8 mouse cellular contexts compared by ENCODE assay signal in the genomic region with DNA sequence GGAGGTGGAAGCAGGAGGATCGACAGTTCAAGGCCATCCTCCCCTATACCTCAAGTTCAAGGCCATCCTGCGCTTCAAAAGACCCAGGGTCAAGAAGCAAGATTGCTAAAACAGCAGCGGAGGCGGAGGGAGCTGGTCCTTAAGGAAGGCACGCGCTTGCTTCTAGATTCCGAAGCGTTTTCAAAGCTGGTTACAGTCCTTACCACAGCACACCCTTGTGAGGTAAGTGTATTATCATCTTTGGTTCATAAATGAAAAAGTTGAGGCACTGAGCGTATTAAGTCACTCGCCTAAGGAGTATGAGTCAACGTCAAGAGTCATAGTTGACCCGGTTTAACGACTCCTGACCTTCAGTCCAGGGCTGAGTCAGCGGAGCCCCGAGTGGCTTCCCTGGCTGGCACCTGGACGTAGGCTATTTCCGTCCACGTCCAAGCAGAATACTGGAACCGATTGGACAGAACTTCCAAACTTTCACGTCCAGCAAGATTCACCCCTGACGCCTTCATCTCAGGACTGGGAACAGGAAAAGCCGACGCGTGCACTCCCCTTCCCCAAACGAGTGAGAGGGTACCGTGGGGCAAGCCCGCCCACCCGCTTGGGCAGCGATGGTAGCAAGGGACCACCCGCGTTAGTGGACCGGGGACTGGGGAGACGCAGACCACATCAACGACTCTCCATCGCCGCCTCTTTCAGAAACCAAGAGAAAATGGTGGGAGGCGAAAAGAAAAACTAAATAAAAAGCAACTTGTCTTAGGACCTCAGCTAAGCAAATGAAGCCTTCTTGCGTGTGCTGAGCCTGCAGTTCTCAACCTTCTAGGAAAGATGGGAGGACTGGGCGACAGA. TPM values are rescaled to one million over a fixed set of nuclear protein-coding genes. Genes with fewer than 3 reads are reported as not detected.
DNase-seq lines count a peak whose midpoint lies in the region; ATAC-seq and TF ChIP-seq lines count a peak whose summit lies in the region.

Gene Eif4e (plus strand): TSS at position 107 of the 843 bp plus-strand sequence.

- 2% methylated on average over 39 of the region's 39 CpGs for WGBS in heart, embryonic 13.5 days
- WGBS in kidney, postnatal 0 days = 2% methylated on average over 39 of the region's 39 CpGs
- 3% methylated on average over 39 of the region's 39 CpGs for WGBS in liver, embryonic 13.5 days (ENCODE audit: insufficient replicate concordance)

- no peaks in the 10 kb centered on the region for H3K9me3 ChIP-seq in heart, embryonic 13.5 days
- no peaks in the 10 kb centered on the region for H3K9me3 ChIP-seq in kidney, postnatal 0 days (replicated peaks; ENCODE audit: low read length)
- no peaks in the 10 kb centered on the region for H3K9me3 ChIP-seq in liver, embryonic 13.5 days (replicated peaks)

- H3K27me3 ChIP-seq in heart, embryonic 13.5 days (replicated peaks) = no peaks in the 10 kb centered on the region
- H3K27me3 ChIP-seq in kidney, postnatal 0 days (ENCODE audit: insufficient read depth, low read length) = no peaks in the 10 kb centered on the region
- H3K27me3 ChIP-seq in liver, embryonic 13.5 days = no peaks in the 10 kb centered on the region

- no peaks in the 10 kb centered on the region for H3K36me3 ChIP-seq in heart, embryonic 13.5 days
- H3K36me3 ChIP-seq in kidney, postnatal 0 days (ENCODE audit: insufficient read depth, low read length) = no peaks in the 10 kb centered on the region
- no peaks in the 10 kb centered on the region for H3K36me3 ChIP-seq in liver, embryonic 13.5 days

- H3K27ac ChIP-seq in heart, embryonic 13.5 days (replicated peaks) = peak within 1 kb of the TSS; percentile 90
- H3K27ac ChIP-seq in kidney, postnatal 0 days = peak within 1 kb of the TSS; percentile 96
- H3K27ac ChIP-seq in liver, embryonic 13.5 days = peak within 1 kb of the TSS; percentile 88

- peak; percentile 50 for ATAC-seq in erythroid progenitor cell, adult 5-6 weeks (replicated peaks; ENCODE audit: low FRiP score, poor library complexity, severe bottlenecking)
- no peak for ATAC-seq in heart, embryonic 13.5 days (ENCODE audit: extremely low read depth, insufficient number of reproducible peaks, low FRiP score, low TSS enrichment)
- peak; percentile 71 for ATAC-seq in kidney, postnatal 0 days (replicated peaks; ENCODE audit: low FRiP score, low read depth)
- ATAC-seq in liver, embryonic 13.5 days (ENCODE audit: low read depth) = peak; percentile 48

- peaks cover 37% of the 10 kb centered on the region for H3K4me1 ChIP-seq in heart, embryonic 13.5 days
- 0 out of 2 replicates have a peak, but pooled peaks cover 15% of the 10 kb centered on the region for H3K4me1 ChIP-seq in kidney, postnatal 0 days (replicated peaks; ENCODE audit: insufficient read depth, low read length)
- peaks cover 39% of the 10 kb centered on the region for H3K4me1 ChIP-seq in liver, embryonic 13.5 days (replicated peaks)

- peak within 1 kb of the TSS; percentile 89 for H3K9ac ChIP-seq in heart, embryonic 13.5 days
- peak within 1 kb of the TSS; percentile 67 for H3K9ac ChIP-seq in kidney, postnatal 0 days (ENCODE audit: low read depth, low read length)
- H3K9ac ChIP-seq in liver, embryonic 13.5 days = peak within 1 kb of the TSS; percentile 88

- H3K4me3 ChIP-seq in heart, embryonic 13.5 days = peak within 1 kb of the TSS; percentile 84
- H3K4me3 ChIP-seq in kidney, postnatal 0 days (replicated peaks; ENCODE audit: low read depth, low read length) = peak within 1 kb of the TSS; percentile 100
- H3K4me3 ChIP-seq in liver, embryonic 13.5 days (replicated peaks) = peak within 1 kb of the TSS; percentile 100

- TF ChIP-seq CTCF in kidney, postnatal 0 days (IDR thresholded peaks at IDR 0.05; ENCODE audit: low read depth) = no peak

- H3K4me2 ChIP-seq in heart, embryonic 13.5 days = peak within 1 kb of the TSS; percentile 87
- peak within 1 kb of the TSS; percentile 81 for H3K4me2 ChIP-seq in kidney, postnatal 0 days (ENCODE audit: low read length)
- H3K4me2 ChIP-seq in liver, embryonic 13.5 days = peak within 1 kb of the TSS; percentile 95

- DNase-seq in 3T3-L1 (ENCODE audit: low read depth, low spot score) = peak; percentile 96
- DNase-seq in adrenal gland, adult 2 months = peak; percentile 90
- peak; percentile 65 for DNase-seq in kidney, postnatal 0 days (ENCODE audit: low spot score)
- peak; percentile 42 for DNase-seq in liver, embryonic 13.5 days
- peak; percentile 43 to 50 for DNase-seq in natural killer cell, adult 2 months (ENCODE audit: low spot score in 2 of 2)
- peak; percentile 61 for DNase-seq in testis, postnatal 10 days (ENCODE audit: low spot score)

RNA-seq across cellular contexts. Expression of gene Eif4e, which starts in this region (rescaled TPM):
- total RNA-seq in adrenal gland, adult 2 months (2021) = 100 to 1,000 TPM; 187 to 191 TPM
- 3.5 and 4.5 TPM in 2 replicates for polyA plus RNA-seq in adrenal gland, adult 2 months (2012; rRNA removed)
- 129 and 176 TPM in 2 replicates for total RNA-seq in erythroid progenitor cell, adult 5-6 weeks (2015; ENCODE audit: low replicate concordance)
- 97.2 and 160 TPM in 2 replicates for total RNA-seq in erythroid progenitor cell, adult 5-6 weeks (2017; ENCODE audit: low replicate concordance)
- 226 and 258 TPM in 2 replicates for polyA plus RNA-seq in heart, embryonic 13.5 days (2015; fragmentation: Nextera tagmentation; extraction: Ambion mirVana)
- polyA plus RNA-seq in kidney, postnatal 0 days (2015; fragmentation: Nextera tagmentation; extraction: Ambion mirVana) = 240 and 259 TPM in 2 replicates
- 206 and 264 TPM in 2 replicates for polyA plus RNA-seq in liver, embryonic 13.5 days (2015; fragmentation: Nextera tagmentation; extraction: Ambion mirVana)

Comparison
In these comparisons a context has a peak if more than half of its experiments do, and no peak if none do; other contexts are left out.
1. RNA of gene Eif4e (polyA plus RNA-seq): 240 to 259 TPM in kidney, postnatal 0 days, 226 to 258 TPM in heart, embryonic 13.5 days and 206 to 264 TPM in liver, embryonic 13.5 days; 3.5 to 4.5 TPM in adrenal gland, adult 2 months; every median in the first group is over 10 times any median in the second.
2. DNase-seq: peak in every context shown above with its lines; median percentile 96 in 3T3-L1; 90 in adrenal gland, adult 2 months; 65 in kidney, postnatal 0 days; 61 in testis, postnatal 10 days; 46 in natural killer cell, adult 2 months; 42 in liver, embryonic 13.5 days.
3. Peak in every context shown above with its lines, with median percentiles within 50 percentile points of each other: H3K27ac ChIP-seq, H3K4me2 ChIP-seq, H3K4me3 ChIP-seq and H3K9ac ChIP-seq.